Mouse (Mus musculus) left cerebral cortex, postnatal 36 days (tissue): ENCODE results near the gene Arrb2. TPM values are rescaled to one million over a fixed set of nuclear protein-coding genes. Genes with fewer than 3 reads are reported as not detected.
A peak's percentile ranks its signal among the peaks of the same experiment; 100 is the strongest.
"Not testable (repeated sequence)": the region's sequence is repeated elsewhere in the genome, so short reads cannot be mapped to it uniquely, and the experiment has no call there.

Experiments used
- DNase-seq, 2 experiments: peaks; one replicate each; pipeline ENCODE4 v3.0.0; 2021 to 2022; ENCODE audit warnings: low spot score in 2 of 2, mixed read lengths in 1 of 2
- intact Hi-C: fragments of 180-260 bp; cut with DNase I; formaldehyde crosslinking; loops from one replicate; pipeline ENCODE4 v1.15.1; 2025
- microRNA-seq: library from miRNA; unstranded; fragments of <30 nt; microRNA quantifications from one replicate; pipeline ENCODE4 v1.2.0, GENCODE M21; 2022
- total RNA-seq, 2 experiments: library from RNA; stranded (reverse); gene quantifications; 2 replicates each; pipeline ENCODE4 v1.2.3; 2021

The Arrb2 gene
- total RNA-seq, 2 experiments from 2014 or later, result 55.5 to 76.0 TPM

DNA sequence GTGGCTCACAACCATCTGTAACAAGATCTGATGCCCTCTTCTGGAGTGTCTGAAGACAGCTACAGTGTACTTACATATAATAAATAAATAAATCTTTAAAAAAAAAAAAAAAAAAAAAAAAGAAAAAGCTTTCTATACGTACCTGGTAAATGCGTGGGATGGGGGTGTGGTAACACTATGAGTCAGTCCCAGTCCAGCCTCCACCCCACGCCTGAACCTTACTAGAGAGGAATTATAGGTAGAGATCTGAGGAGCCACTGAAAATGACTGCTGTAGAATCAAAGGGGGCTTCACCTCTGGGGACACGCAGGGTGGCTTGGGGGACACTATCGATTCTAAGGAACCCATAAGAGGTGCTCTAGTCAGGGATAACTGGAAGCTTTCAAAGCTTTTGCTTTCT is 40.9 kb downstream of the Arrb2 start:
- intact Hi-C loops, result not testable (repeated sequence)

DNA sequence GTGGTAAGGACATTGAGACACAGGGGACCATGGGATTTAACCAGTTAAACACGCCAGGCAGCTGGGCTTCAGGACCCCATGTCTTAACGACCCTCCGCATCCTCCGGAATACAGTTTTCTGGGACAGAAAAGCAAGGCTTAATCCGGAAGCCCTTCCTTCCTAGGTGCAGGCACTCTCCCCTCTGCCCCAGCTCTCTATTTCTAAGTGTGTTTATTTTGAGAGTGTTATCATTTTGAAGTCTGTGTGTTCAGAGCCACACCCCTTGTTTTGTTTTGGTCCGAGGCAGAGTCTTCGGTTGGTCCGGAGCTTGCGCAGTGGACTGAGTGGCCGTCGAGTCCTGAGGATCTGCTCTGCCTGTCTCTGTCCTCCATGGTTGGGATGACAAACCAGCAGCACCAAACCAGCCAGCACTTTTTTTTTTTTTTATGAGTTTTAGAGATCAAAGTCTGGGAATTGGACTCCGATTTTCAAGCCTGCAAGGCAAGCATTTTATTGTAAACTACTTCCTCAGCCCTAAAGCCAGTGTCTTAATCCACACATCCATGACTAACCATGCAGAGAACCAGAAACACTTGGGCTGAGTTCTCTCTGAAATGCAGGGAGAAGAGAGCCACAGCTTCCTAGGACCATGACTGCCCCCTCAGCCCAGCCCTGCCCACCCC is 42.6 kb downstream of the Arrb2 start:
- intact Hi-C loops, result no loop called here
- no peak for DNase-seq

More for the DNA sequence above, 40.9 kb downstream of the Arrb2 start:
- DNase-seq, result not testable (repeated sequence)

DNA sequence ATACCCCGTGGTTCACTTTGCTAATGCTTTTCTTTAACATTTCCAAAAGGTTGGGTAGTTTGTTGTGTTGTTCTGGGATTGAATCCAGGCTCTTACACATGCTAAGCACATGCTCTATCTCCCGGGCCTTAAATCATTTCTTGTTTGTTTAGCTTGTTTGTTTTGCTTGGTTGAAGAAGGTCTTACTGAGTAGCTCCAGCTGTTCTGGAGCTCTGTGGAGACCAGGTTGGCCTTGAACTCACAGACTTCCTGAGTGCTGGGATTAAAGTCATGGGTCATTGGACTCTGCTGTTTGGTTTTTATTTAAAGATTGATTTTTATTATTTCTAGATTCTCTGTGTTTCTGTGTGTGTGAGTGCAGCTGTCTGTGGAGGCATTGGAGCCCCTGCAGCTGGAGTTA is 53.1 kb downstream of the Arrb2 start:
- DNase-seq, result no peak

DNA sequence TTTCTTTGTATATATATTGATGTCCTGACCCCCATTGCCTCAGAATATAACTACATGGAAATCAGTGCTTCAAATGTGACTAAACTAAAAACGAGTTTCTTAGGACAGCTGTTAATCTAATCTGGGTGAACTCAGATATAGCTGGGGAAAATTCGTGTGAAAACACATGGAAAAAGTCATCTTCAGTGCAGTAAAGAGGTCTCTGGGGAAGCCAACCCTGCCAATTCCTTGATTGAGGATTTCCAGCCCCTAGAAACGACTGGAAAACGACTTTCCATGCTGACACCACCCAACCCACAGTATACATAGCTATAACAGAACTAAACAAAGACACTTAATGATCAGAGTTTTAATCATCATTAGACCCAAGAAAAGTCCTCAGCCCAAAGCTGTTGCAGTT is 55.4 kb downstream of the Arrb2 start:
- intact Hi-C loops, result no loop called here
- DNase-seq, result no peak

More for the DNA sequence above, 53.1 kb downstream of the Arrb2 start:
- intact Hi-C loops, result no loop called here

DNA sequence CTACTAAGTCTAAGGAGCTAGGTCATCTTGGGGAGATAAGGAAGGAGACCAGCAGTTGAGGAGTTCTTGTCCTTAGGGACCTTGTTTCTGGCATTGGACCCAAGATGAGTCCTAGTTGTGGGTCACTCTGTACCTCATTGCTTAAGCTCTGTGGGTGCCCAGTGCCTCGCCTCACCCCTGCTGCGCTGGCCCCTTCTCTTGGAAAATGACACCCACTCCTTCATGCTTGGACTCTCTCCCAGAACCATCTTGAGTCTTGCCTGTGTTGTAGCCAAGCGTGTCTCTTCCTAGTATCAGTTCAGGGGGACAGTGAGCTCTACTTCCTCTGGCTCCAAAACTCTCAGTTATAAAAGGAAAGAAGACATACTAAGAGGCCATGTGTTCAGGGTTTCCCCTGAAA is 56.7 kb downstream of the Arrb2 start:
- intact Hi-C loops, result no loop called here
- peak in 1 of 2 experiments; percentile 9 for DNase-seq

DNA sequence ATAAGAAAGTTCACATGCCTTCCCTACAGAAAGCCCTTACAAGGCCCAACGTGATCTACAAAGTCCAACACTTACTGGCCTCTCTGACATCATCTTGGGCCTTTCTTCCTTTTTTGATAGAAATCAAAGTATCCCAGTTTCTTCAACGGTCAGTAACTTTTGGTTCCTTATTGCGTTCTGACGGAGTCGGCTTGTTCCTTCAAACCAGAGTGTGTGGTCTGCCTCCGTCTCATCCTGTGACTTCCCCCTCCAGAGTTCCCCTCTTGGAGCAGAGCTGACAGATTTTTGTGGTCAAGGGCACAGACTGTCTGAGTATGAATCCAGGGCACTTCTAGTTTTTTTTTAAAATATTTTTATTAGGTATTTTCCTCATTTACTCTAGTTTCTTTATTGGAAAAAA is 57.2 kb downstream of the Arrb2 start:
- intact Hi-C loops, result no loop called here
- no peak for DNase-seq

Small RNA genes lying within 50 kb of the gene (microRNA-seq; reads per million reads assigned to microRNA genes)
- 1.8 reads per million for gene Mir7115

Other genes with a start within 250 kb of the Arrb2 start
- gene Slc16a11, start 219.9 kb upstream of the Arrb2 start, total RNA-seq, result 10 to 100 TPM; 30.7 to 38.2 TPM
- 1 to 10 TPM; 7.2 to 8.1 TPM for gene Slc16a13, start 211.6 kb upstream of the Arrb2 start, total RNA-seq
- 1 to 10 TPM; 1.7 to 1.8 TPM for gene Bcl6b, start 202.8 kb upstream of the Arrb2 start, total RNA-seq
- 10 to 100 TPM; 46.9 to 50.3 TPM for gene 0610010K14Rik, start 194.7 kb upstream of the Arrb2 start, total RNA-seq
- 1 to 10 TPM; 5.3 to 6.4 TPM for gene Gm21988, start 192.8 kb upstream of the Arrb2 start, total RNA-seq
- 100 to 1,000 TPM; 246 to 287 TPM for gene Rnasek, start 192.8 kb upstream of the Arrb2 start, total RNA-seq
- gene Alox12, start 177.3 kb upstream of the Arrb2 start, total RNA-seq, result under 1 TPM; 0.25 to 0.43 TPM
- under 1 TPM; 0.17 to 0.54 TPM for gene Alox12e, start 110.0 kb upstream of the Arrb2 start, total RNA-seq
- gene Alox15, start 80.6 kb upstream of the Arrb2 start, total RNA-seq, result under 1 TPM in 1 of 2 experiments, not detected in 1; 0.39 TPM
- gene Pelp1, start 22.6 kb upstream of the Arrb2 start, total RNA-seq, result 10 to 100 TPM; 35.5 to 37.0 TPM
- gene Med11, start 19.3 kb downstream of the Arrb2 start, total RNA-seq, result 10 to 100 TPM; 14.0 to 16.7 TPM
- under 1 TPM; 0.12 to 0.86 TPM for gene Zmynd15, start 26.8 kb downstream of the Arrb2 start, total RNA-seq
- 1 to 10 TPM in 1 of 2 experiments, under 1 TPM in 1; 0.94 to 1.0 TPM for gene Cxcl16, start 27.3 kb downstream of the Arrb2 start, total RNA-seq
- not detected for gene Tm4sf5, start 72.6 kb downstream of the Arrb2 start, total RNA-seq
- gene Vmo1, start 82.0 kb downstream of the Arrb2 start, total RNA-seq, result not detected
- not detected for gene Gltpd2, start 86.6 kb downstream of the Arrb2 start, total RNA-seq
- gene Psmb6, start 92.7 kb downstream of the Arrb2 start, total RNA-seq, result 100 to 1,000 TPM; 164 to 187 TPM
- not detected for gene Gm40193, start 100.3 kb downstream of the Arrb2 start, total RNA-seq
- 10 to 100 TPM; 14.5 to 20.7 TPM for gene Pld2, start 107.4 kb downstream of the Arrb2 start, total RNA-seq
- gene Mink1, start 130.2 kb downstream of the Arrb2 start, total RNA-seq, result 100 to 1,000 TPM; 380 to 465 TPM
- gene 4930544D05Rik, start 183.2 kb downstream of the Arrb2 start, total RNA-seq, result not detected
- not detected for gene Chrne, start 186.6 kb downstream of the Arrb2 start, total RNA-seq
- gene Gp1ba, start 206.5 kb downstream of the Arrb2 start, total RNA-seq, result not detected
- 10 to 100 TPM; 78.6 to 87.8 TPM for gene Rnf167, start 214.6 kb downstream of the Arrb2 start, total RNA-seq
- 100 to 1,000 TPM; 113 to 125 TPM for gene Slc25a11, start 214.8 kb downstream of the Arrb2 start, total RNA-seq
- gene Pfn1, start 222.0 kb downstream of the Arrb2 start, total RNA-seq, result 100 to 1,000 TPM; 217 to 244 TPM
- 1 to 10 TPM; 9.5 to 9.6 TPM for gene Eno3, start 224.6 kb downstream of the Arrb2 start, total RNA-seq
- 10 to 100 TPM; 52.5 to 57.8 TPM for gene Spag7, start 236.8 kb downstream of the Arrb2 start, total RNA-seq